ENCODE assay signal across 13 mouse cellular contexts in the genomic region with DNA sequence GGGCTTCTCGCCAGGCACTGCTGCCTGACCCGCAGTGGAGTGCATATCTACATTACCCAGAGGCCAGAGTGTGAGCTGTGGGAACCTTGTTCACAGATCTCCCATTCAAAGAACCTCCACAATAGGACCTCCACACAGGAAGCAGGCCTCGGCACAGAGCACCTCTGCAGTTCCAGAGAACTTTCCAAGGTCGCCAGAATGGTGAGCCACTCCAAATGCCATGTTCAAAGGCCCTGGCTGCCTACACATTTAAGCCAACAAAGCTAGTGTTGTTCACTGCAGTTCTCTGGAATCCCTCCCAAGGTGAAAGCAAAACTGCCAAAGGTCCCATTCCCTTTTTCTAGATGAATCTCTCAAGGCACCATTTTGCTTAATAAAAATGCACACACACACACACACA. TPM values are rescaled to one million over a fixed set of nuclear protein-coding genes. Genes with fewer than 3 reads are reported as not detected.
A peak's percentile ranks its signal among the peaks of the same experiment; 100 is the strongest.
DNase-seq lines count a peak whose midpoint lies in the region; ATAC-seq and TF ChIP-seq lines count a peak whose summit lies in the region.
"Had no signal": no experiment of that assay in that cellular context is flagged by ENCODE, and none has a peak within 500 bp of the region (broad histone marks: within the 10 kb centered on the region; RNA-seq: fewer than 3 reads in every experiment).

No protein-coding gene starts in this region.

- H3K36me3 ChIP-seq in lung, embryonic 14.5 days (ENCODE audit: insufficient read depth), result no peaks in the 10 kb centered on the region
- H3K36me3 ChIP-seq in heart, embryonic 14.5 days (ENCODE audit: control insufficient read depth, insufficient read depth, low read length), result no peaks in the 10 kb centered on the region
- no peaks in the 10 kb centered on the region for H3K36me3 ChIP-seq in stomach, postnatal 0 days (ENCODE audit: control insufficient read depth, insufficient read depth, low read length)
- H3K36me3 ChIP-seq in hindbrain, embryonic 16.5 days (ENCODE audit: control insufficient read depth, insufficient read depth, low read length), result no peaks in the 10 kb centered on the region
- H3K36me3 ChIP-seq: hindbrain, embryonic 12.5 days had no signal

- peaks cover 20% of the 10 kb centered on the region for H3K4me1 ChIP-seq in lung, embryonic 14.5 days (ENCODE audit: insufficient read depth)
- peaks cover 40 to 83% of the 10 kb centered on the region in 2 experiments for H3K4me1 ChIP-seq in heart, embryonic 14.5 days (ENCODE audit: control insufficient read depth in 2 of 2, insufficient read depth in 2 of 2, low read length in 2 of 2)
- H3K4me1 ChIP-seq in stomach, postnatal 0 days (replicated peaks; ENCODE audit: control insufficient read depth, insufficient read depth), result peaks cover 13% of the 10 kb centered on the region
- H3K4me1 ChIP-seq in hindbrain, embryonic 16.5 days (ENCODE audit: control insufficient read depth, insufficient read depth, low read depth, low read length), result no peaks in the 10 kb centered on the region

- TF ChIP-seq EP300 in stomach, postnatal 0 days (optimal IDR thresholded peaks at IDR 0.05), result no peak

- peak overlapping the region; percentile 74 for H3K27ac ChIP-seq in gastrocnemius, adult 2 months
- H3K27ac ChIP-seq in lung, embryonic 14.5 days (ENCODE audit: low read depth), result peak overlapping the region; percentile 59
- peak overlapping the region; percentile 73 to 87 for H3K27ac ChIP-seq in heart, embryonic 14.5 days (replicated peaks in 1 of 2; ENCODE audit: control insufficient read depth in 1 of 2, insufficient read depth in 1 of 2, low read depth in 2 of 2, low read length in 2 of 2)
- 0 out of 2 replicates have a peak overlapping the region, but pooled peaks have one; percentile 24 for H3K27ac ChIP-seq in stomach, postnatal 0 days (replicated peaks)
- H3K27ac ChIP-seq in hindbrain, embryonic 16.5 days (ENCODE audit: low read depth, low read length), result no peak overlapping the region
- H3K27ac ChIP-seq: hindbrain, embryonic 12.5 days had no signal

- no peaks in the 10 kb centered on the region for H3K27me3 ChIP-seq in lung, embryonic 14.5 days (ENCODE audit: insufficient read depth, low read length)
- no peaks in the 10 kb centered on the region for H3K27me3 ChIP-seq in heart, embryonic 14.5 days (ENCODE audit: control insufficient read depth, insufficient read depth, low read length)
- no peaks in the 10 kb centered on the region for H3K27me3 ChIP-seq in stomach, postnatal 0 days (ENCODE audit: control insufficient read depth, insufficient read depth, low read length)
- H3K27me3 ChIP-seq in hindbrain, embryonic 16.5 days (replicated peaks; ENCODE audit: control insufficient read depth, insufficient read depth, low read length), result no peaks in the 10 kb centered on the region
- H3K27me3 ChIP-seq: hindbrain, embryonic 12.5 days had no signal

- no peaks in the 10 kb centered on the region for H3K9me3 ChIP-seq in lung, embryonic 14.5 days (ENCODE audit: low read depth, low read length)
- no peaks in the 10 kb centered on the region for H3K9me3 ChIP-seq in heart, embryonic 14.5 days (ENCODE audit: control insufficient read depth, low read length)
- H3K9me3 ChIP-seq in stomach, postnatal 0 days (ENCODE audit: control insufficient read depth, low read length), result no peaks in the 10 kb centered on the region
- no peaks in the 10 kb centered on the region for H3K9me3 ChIP-seq in hindbrain, embryonic 16.5 days (ENCODE audit: control insufficient read depth, low read length)
- H3K9me3 ChIP-seq: hindbrain, embryonic 12.5 days had no signal

- peak; percentile 27 for DNase-seq in gastrocnemius, adult 2 months
- DNase-seq in gastrocnemius, adult 18-20 months (ENCODE audit: low spot score), result no peak
- DNase-seq in lung, embryonic 14.5 days, result no peak
- DNase-seq in lung, postnatal 14 days, result no peak
- no peak for DNase-seq in stomach, postnatal 0 days (ENCODE audit: low spot score)
- DNase-seq in cerebellum, postnatal 10 days, result no peak
- DNase-seq: cerebellum, postnatal 14 days; kidney, adult 18-20 months; thymus, adult 18-20 months had no signal

- H3K9ac ChIP-seq in lung, embryonic 14.5 days, result no peak overlapping the region
- H3K9ac ChIP-seq in heart, embryonic 14.5 days (ENCODE audit: low read length), result peak overlapping the region; percentile 5; the same call in 1 of the 2 replicates
- H3K9ac ChIP-seq in stomach, postnatal 0 days (ENCODE audit: low read length), result no peak overlapping the region
- H3K9ac ChIP-seq in hindbrain, embryonic 16.5 days (ENCODE audit: low read depth, low read length), result no peak overlapping the region
- H3K9ac ChIP-seq: hindbrain, embryonic 12.5 days had no signal

- intact Hi-C loops in gastrocnemius, adult 2 months (cut with DNase I), result no loop called here

- 0 out of 2 replicates have a peak overlapping the region, but pooled peaks have one; percentile 3 for H3K4me3 ChIP-seq in gastrocnemius, adult 2 months
- H3K4me3 ChIP-seq in lung, embryonic 14.5 days (ENCODE audit: low read depth, low read length), result no peak overlapping the region
- H3K4me3 ChIP-seq in heart, embryonic 14.5 days (ENCODE audit: control insufficient read depth in 1 of 2, insufficient read depth in 1 of 2, low read depth in 1 of 2, low read length in 2 of 2), result no peak overlapping the region
- H3K4me3 ChIP-seq in stomach, postnatal 0 days (ENCODE audit: low read depth, low read length), result no peak overlapping the region
- H3K4me3 ChIP-seq in hindbrain, embryonic 16.5 days (ENCODE audit: low read length), result no peak overlapping the region
- H3K4me3 ChIP-seq: hindbrain, embryonic 12.5 days had no signal

- WGBS in lung, embryonic 14.5 days, result 56% methylated on average over 4 of the region's 4 CpGs
- WGBS in heart, embryonic 14.5 days, result 12% methylated on average over 4 of the region's 4 CpGs
- 60% methylated on average over 4 of the region's 4 CpGs for WGBS in stomach, postnatal 0 days
- 61% methylated on average over 4 of the region's 4 CpGs for WGBS in hindbrain, embryonic 16.5 days

- ATAC-seq in lung, embryonic 14.5 days (ENCODE audit: insufficient read depth), result no peak
- no peak for ATAC-seq in heart, embryonic 14.5 days (ENCODE audit: insufficient number of reproducible peaks, insufficient read depth, low FRiP score, low read depth)
- no peak for ATAC-seq in stomach, postnatal 0 days (ENCODE audit: low FRiP score, low TSS enrichment)
- ATAC-seq in hindbrain, embryonic 16.5 days, result no peak; the same call in 1 of the 2 replicates

- TF ChIP-seq CTCF in gastrocnemius, adult 2 months (IDR thresholded peaks at IDR 0.05), result no peak
- TF ChIP-seq CTCF in lung, embryonic 14.5 days (IDR thresholded peaks at IDR 0.05; ENCODE audit: low read depth), result no peak
- no peak for TF ChIP-seq CTCF in stomach, postnatal 0 days (IDR thresholded peaks at IDR 0.05; ENCODE audit: low read depth)

- H3K4me2 ChIP-seq in lung, embryonic 14.5 days, result no peak overlapping the region
- H3K4me2 ChIP-seq in heart, embryonic 14.5 days (ENCODE audit: low read length), result peak overlapping the region; percentile 13
- H3K4me2 ChIP-seq in stomach, postnatal 0 days (replicated peaks; ENCODE audit: low read depth), result no peak overlapping the region
- no peak overlapping the region for H3K4me2 ChIP-seq in hindbrain, embryonic 16.5 days (ENCODE audit: low read length)
- H3K4me2 ChIP-seq: hindbrain, embryonic 12.5 days; midbrain, embryonic 11.5 days had no signal

RNA-seq across cellular contexts. Expression of gene Fndc3b, which starts 55.4 kb away (rescaled TPM):
- 10 to 100 TPM; 13.8 to 24.9 TPM for total RNA-seq in gastrocnemius, adult 2 months (2021)
- 10 to 100 TPM; 13.9 to 18.5 TPM for total RNA-seq in gastrocnemius, adult 18-20 months (2021)
- polyA plus RNA-seq in lung, embryonic 14.5 days (2014; fragmentation: Nextera tagmentation; extraction: Ambion mirVana), result 35.7 and 37.1 TPM in 2 replicates
- polyA plus RNA-seq in heart, embryonic 14.5 days (2014; fragmentation: Nextera tagmentation; extraction: Ambion mirVana), result 25.8 and 29.0 TPM in 2 replicates
- 11.8 TPM in 2 replicates for polyA plus RNA-seq in stomach, postnatal 0 days (2015; fragmentation: Nextera tagmentation; extraction: Ambion mirVana)
- 7.5 and 9.4 TPM in 2 replicates for polyA plus RNA-seq in hindbrain, embryonic 16.5 days (2015; fragmentation: Nextera tagmentation; extraction: Ambion mirVana)
